Mouse (Mus musculus) adrenal gland, adult 8-10 months (tissue): ENCODE measurements at regions not wholly inside any gene's neighbourhood (a gene's known extent, or its start where the extent isn't known, plus 50 kb on each side); places are given as distances from the start of the nearest gene placed in this dataset.
"Not testable (repeated sequence)": the region's sequence is repeated elsewhere in the genome, so short reads cannot be mapped to it uniquely, and the experiment has no call there.

Experiments
- DNase-seq: peaks from one replicate; pipeline ENCODE4 v3.0.0; 2022

DNA sequence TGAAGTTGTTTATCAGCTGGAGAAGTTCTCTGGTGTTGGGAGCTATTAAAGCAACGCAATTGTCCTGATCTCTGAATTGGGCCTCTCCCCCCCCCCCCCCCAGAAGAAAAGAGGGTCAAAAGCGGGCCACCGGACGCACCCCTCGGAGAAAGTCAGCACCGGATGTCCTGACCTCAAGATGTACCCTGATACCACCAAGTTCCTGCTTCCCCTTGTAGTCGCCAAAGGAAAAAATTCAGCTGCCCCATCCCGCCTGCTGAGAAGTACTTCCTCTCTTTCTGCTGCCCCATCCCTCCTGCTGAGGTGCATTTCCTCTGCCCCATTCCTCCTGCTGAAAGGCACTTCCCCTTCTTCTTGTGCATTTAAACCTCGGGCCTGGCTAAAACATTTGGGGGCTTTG, 1191.1 kb upstream of the 1700008P02Rik start:
- not testable (repeated sequence) for DNase-seq

DNA sequence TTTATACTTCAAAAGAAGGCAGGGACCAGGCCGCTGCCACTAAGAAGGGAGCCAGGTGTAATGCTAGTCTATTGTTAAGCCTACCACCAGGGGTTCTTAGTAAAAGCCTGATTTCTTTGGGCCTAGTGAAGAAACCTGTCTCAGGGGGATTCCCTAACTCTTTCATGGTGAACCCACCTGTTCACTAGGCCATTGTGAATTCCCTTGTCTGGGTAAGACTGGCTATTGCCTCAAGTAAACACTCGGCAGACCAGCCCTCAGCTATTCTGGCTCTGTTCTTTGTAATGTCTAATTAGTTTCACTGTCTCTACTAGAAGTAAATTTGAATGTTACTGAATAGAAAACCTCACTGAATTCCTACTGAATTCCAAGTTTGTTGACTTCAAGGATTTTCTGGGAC, 1184.9 kb upstream of the 1700008P02Rik start:
- not testable (repeated sequence) for DNase-seq

DNA sequence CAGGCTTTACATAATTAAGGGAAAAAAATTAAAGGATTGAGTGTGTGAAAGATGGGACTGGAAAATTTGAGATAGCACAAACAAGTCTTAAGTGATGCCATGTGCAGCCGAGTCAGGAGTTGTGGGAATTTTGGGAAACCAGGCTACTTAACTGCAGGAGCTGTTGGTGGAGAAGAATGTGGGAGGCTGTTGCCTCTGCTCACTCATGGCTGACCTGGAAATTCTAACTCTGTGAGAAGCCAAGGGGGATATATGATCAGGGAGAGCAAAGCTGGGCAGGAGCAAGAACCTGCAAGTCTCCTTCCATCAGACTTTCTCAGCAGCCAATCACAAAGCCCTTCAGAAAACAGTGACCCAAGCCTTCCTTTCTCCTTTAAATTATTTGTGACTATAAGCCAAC, 1184.0 kb upstream of the 1700008P02Rik start:
- no peak for DNase-seq

DNA sequence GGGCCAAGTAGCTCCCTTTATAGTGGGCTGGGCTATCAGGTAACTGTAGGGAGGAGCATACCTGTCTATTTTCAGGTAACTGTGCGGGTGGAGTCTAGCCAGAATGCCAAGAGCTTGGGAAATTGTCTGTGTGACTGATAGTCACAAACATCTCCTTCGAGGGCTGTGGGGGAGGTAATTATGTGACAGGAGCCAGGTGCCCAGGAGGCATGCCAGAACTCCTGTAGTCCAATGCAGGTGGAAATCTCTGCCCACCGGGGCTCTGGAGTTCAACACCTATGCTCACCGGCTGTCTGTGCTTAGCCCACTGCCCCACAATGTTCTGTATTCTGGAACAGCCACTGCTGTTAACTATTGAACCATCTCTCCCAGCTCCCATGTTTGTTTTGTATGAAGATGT, 1179.2 kb upstream of the 1700008P02Rik start:
- no peak for DNase-seq

DNA sequence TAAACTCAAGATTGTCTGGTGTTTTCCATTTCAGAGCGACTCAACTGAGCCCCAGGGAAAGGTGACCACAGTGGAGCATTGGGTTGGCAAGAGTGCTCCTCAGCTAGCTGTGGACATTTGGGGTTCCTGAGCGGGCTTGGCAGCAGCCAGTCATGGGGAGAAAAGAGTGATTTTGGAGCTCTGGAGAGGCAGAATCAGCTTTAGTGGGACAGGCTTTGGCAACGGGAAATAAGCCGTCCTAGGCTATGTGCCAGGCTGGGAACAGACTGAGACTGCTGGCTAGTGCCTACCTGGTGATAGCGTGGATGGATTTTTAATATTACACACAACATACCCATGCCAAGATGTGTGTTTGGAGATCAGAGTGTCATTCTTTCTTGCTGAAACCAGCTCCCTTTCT, 1167.4 kb upstream of the 1700008P02Rik start:
- DNase-seq = no peak

DNA sequence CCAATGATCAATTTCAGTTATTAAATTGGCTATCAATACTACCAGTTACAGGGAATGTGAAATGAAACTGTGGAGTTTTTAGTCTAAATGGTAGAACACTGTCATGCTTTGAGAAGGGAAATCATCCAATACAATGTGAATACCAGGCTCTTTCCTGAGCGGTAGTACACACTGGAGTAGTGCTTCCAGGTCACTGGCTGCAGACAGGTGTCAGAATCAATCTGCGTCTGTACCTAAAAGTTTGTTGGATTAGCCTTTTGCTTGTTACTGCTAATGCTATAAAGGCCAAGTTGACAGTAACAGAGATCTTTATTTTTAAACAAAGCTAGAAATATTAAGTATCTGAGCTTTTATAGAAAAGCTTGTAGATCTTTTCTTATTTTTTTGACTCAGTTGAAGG, 1164.9 kb upstream of the 1700008P02Rik start:
- DNase-seq = no peak

DNA sequence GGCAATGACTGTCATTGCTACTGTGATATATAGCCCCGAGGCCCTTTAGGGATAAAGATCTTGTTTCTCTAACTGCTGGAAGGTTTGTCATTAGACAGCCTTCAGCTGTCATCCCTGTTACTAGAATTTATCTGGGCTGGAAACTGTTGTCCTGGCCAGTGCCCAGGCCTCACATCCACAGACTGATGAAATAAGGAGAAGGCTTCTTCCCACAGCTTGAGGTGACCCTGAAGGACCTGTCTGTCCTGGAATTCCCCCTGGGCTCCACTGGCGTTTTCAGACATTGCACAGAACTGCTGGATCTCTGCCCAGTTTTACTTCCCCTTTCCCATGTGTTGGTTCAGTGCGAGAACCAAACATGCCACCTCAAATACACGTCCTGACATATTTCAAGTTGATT, 1135.2 kb upstream of the 1700008P02Rik start:
- peak; percentile 71 for DNase-seq

DNA sequence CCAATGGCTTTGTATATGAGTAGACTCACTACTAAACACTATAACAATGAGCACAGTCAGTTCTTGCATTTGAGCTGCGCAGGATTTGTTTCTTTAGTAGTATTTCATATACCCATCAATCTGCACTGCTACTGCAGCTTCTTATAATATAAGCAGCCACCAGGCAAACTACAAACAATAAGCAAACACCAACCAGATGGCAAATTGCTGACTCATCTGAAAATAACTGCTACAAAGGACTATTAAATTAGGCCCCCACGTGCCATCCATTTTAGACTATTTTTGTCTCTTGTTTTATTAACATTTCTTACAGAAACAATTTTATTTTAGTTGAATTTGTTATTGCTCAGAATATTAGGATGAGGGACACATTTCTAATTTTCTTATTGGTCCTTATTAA, 1093.5 kb upstream of the 1700008P02Rik start:
- no peak for DNase-seq

DNA sequence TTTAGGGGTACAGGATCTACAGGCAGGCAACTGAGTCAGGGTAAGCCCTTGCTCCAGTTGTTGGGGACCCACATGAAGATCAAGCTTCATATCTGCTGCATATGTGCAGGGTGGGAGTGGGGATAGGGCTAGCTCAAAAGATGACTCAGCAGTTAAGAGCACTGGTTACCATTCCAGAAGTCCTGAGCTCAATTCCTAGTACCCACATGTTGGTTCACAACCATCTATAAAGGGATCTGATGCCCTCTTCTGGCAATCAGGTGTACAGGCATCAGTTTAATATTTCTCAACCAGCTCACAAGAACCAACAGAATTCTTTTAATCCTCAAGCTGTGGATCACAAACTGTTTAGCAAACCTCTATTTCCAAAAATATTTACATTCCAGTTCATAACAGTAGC, 1092.9 kb upstream of the 1700008P02Rik start:
- DNase-seq = no peak

DNA sequence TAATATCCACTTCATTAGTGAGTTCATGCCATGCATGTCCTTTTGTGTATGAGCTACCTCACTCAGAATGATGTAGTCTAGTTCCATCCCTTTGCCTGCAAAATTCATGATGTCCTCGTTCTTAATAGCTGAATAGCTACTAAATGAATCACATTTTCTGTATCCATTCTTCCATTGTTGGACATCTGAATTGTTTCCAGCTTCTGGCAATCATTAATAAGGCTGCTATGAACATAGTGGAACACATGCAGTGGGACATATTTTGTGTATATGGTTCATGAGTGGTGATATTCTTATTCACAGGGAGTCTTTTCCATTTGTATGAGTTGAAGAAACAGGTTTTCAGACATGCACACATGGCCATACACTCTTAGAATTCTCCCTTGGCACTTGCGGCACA, 1092.2 kb upstream of the 1700008P02Rik start:
- DNase-seq = no peak

DNA sequence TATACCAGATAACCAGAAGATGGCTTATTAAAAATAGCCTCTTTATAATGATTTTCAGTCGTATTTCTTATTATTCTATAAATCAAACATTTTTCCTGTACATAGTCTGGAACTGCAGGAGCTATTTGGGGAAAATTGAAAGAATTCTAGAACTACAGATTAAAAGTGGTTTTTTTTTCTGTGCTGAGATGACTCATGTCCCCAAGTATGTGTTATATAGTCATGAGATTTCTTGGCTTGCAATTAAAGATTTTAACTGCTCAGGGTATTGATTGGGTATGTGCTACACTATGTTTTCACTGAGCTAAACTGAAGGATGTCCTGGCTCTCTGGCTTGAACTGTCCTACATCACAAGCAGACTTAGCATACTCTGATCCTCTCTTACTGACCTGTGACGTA, 1088.4 kb upstream of the 1700008P02Rik start:
- no peak for DNase-seq

DNA sequence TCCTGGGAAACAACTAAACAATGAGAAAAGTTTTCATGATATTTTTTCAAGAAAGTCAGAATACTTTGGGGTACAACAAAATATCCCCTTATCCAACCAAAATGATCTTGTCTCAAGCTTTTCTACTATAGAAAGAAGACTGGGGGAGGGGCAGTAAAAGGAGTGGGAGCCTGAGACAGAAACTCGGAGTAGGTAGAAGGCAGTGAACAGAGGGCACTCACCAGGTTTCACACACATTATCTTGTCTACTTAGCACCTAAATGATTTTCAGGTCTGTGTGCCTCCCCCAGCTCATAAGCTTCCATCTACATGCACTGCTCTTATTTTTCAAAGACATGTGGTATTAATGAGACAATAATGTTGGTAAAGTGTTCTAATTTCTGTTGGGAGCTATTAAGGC, 1063.3 kb upstream of the 1700008P02Rik start:
- no peak for DNase-seq

DNA sequence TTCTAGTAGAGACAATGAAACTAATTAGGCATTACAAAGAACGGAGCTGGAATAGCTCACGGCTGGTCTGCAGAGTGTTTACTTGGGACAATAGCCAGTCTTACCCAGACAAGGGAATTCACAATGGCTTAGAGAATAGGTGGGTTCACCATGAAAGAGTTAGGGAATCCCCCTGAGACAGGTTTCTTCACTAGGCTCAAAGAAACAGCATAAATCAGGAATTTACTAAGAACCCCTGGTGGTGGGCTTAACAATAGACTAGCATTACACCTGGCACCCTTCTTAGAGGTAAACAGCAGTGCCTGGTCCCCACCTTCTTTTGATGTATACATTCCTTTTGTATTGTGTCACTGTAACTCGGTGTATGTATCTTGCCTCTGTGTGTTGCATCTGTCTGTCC, 1062.6 kb upstream of the 1700008P02Rik start:
- not testable (repeated sequence) for DNase-seq

DNA sequence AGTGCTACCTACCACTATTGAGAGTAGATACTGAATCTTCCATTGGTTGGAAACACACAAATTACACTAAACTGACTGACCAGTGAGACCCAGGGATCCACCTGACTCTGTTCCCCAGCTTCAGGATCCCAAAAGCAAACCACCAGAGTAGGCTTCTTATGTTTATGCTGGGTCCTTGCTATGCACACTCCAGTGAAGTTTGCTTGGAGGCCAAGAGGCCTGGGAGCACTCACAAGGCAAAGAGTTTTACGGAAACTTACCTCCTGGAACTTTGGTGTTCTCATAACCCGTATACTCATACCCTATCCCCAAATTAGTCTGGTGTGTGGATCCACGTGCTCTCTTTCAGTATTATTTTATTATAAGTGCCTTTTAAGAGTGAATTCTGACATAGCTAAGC, 1062.1 kb upstream of the 1700008P02Rik start:
- DNase-seq = no peak

DNA sequence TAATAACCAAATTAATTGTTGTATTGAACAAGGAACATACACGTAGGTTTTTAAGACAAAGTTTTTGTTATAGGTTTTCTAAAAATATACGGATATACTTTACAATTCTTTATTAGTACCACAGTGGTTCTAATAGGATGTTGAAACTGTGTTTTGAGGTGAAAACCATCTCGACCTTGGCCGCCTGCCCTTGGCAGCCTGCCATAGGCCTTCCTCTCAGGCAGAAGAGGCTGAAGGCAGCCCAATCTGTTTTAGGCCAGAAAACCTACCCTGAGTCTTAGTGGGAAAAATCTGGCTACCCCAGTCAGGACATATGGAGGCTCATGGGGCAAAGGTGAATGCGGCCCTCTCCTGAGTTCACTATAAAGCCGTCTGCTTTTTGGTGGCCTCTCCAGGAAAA, 1049.7 kb upstream of the 1700008P02Rik start:
- peak; percentile 3 for DNase-seq

DNA sequence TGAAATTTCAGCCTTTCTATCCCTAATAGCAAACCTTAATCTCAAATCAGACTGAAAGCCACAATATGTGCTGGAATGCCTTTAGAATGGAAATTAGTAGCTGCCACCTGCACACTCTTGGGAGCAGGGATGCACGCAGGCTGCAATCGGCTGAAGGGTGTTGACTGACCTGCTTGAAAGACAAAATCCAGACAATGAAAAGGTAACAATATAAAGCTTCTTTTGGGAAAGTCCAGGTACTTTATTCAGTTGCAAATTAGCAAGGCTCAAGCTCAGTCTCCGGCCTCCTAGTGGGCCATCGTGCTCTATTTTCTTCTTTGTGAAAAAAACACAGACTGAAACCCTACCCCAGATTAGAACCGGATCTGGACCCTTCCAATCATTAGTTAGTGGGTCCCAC, 1047.6 kb upstream of the 1700008P02Rik start:
- DNase-seq = not testable (repeated sequence)

DNA sequence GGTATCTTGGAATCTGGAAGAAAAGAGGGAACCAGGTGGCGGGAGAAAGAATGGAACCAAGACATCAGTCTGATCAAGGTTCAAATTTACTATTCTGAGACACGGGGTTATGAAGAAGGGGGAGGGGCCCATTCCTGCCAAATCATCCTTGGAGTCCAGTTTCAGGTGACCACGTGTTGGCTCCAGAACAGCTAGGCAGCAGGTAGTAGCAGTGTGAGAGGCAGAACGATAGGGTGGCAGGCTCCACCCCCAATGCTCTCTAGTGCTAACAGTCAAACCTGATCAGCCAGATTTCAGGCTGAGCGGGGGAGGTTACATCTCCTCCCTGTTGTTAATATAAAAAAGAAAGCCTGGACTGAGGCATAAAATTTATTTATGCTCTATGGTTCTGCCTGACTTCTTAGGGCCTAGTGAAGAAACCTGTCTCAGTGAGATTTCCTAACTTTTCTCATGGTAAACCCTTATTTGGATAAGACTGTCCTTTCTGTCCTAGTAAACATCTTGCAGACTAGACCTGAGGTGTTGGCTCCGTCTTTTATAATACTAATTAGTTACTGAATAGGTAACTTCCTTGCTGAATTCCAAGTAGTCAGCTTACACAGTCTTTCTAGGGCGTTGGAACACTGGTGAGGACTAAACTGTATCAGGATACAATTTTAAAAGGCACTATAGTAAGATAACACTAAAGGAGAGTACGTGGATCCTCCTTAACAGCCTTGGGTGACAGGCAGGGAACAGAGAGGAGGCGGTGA, 1046.3 kb upstream of the 1700008P02Rik start:
- DNase-seq = not testable (repeated sequence)
